Mouse (Mus musculus) adrenal gland, adult 2 months (tissue): Measurements from ENCODE around the gene Trim2. TPM values are rescaled to one million over a fixed set of nuclear protein-coding genes. Genes with fewer than 3 reads are reported as not detected.

Source experiments
- DNase-seq: peaks from one replicate; pipeline ENCODE4 v3.0.0; 2021
- polyA plus RNA-seq: library from polyadenylated mRNA; depleted of rRNA; stranded (reverse); fragments of >200 nt; gene quantifications from 2 replicates; pipeline ENCODE4 v1.2.3, GENCODE M21; 2012
- total RNA-seq, 2 experiments: library from RNA; stranded (reverse); gene quantifications; 2 replicates each; pipeline ENCODE4 v1.2.3; 2021

Trim2 gene
- total and polyA plus RNA-seq, 3 experiments, result 34.1 to 125 (median 115) TPM

GRCm38 (mm10) chr3:84257989-84258517 is 48.6 kb downstream of the Trim2 start:
- peak; percentile 54 for DNase-seq

DNA sequence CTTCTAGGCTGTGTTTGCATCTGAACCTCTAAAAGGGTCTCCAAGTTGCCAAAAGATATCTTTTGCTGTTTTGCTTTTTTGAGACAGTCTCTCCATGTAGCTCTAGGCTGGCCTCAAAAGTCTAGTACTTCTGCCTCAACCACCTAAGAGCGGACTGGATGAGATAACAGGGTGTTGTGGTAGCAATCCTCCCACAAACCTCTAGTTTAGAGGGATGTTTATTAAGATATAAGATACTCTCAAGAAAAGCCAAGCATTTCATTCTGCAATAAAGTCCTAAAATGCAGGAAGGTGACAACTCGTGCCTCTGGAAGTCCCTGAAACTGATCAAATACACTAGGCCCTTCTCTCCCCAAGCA is 52.2 kb downstream of the Trim2 start:
- DNase-seq, result no peak

DNA sequence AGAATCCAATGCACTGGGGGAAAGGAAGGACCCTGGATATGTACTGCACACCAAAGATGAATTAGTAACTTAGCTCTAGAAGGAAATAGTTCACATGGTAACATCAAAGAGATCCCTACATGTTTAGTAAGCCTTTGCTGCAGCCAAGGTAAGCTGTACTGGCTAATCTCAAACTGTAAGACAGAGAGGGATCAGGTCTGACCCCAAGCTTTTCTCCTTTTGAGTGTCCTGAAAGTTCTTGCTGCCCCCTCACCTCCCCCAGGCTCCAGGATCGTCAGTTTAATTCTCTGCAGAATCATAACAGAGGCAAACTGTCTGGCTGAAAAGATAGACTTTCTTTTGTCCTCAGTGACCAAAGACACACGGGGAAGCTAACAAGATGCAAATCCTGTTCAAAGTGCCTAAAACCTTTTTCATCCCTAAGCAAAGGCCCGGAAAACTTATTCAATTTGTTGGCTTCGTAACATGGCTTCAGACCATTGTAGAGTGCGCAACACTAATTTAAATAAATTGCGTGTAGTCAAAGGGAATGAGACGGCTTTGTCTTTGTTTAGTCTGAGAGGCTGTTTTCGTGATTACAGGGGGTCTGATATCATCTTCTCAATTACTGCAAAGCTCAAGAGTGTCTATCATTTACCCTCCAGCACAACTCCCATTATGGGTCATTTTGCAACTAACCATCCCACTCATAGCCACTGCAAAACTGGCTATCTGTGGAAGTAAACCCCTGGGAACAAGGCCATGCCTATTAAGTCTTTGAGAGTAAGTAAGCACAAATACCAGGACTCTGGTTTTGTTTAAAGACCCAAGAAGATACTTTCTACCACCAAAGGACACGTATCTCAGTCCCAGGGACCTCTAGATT is 52.8 kb downstream of the Trim2 start:
- no peak for DNase-seq

DNA sequence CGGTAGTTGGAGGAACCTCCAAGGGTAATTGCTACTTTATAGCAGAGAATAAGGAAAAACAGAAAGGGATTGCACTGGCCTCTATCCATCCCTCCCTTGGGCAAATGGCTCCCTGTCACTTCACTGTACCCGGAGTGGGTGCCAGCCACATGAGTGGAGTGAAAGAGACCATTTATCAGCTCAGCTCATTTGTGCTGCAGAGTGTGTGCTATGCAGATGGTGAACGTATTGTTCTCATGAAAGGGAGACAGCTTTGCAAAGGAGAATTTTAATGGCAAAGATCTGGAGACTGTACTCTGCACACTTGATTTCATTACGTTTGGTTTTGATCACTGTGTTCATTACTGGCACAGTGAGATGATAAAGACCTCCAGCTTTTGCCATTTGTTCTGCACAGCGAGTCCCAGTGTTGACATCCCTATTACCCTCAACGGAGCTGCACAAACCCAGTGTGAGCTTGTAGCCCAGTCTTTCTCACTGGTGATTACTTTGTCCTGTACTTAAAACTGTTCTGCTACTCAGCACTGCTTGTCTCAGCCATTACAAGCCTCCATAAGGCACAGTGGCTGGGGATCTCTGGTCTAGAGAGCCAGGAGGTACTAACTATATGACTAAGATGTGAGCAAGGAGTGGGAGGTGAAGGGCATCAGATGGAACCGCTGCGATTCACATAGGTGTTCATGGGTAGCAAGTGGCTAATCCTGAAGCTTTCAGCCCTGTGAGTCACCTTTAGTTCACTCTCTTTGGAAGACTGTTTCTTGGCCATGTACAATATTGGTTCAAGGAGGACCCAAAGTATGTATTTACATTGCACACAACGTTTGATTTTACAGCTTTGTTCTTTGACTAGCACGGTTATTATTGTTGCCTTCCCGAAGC is 53.7 kb downstream of the Trim2 start:
- DNase-seq, result no peak

DNA sequence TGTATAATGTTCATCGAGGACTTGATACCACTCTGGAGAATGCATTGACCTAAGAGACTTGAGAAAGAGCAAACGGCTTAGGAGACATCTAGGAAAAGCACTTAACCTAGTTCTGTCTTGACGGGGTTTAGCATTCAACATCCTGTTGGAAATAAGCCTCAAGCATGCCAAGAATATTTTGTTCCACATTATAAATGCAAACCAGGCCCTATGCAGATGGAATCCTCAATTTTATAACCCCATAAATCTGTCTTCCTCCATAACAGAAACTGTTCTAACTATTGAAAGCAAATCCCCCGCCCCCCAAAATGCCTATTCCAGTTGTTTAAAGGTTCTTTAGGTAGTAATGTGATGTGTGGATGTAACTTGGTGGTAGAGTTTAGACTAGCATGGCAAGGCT is 55.0 kb downstream of the Trim2 start:
- no peak for DNase-seq

- no peak for DNase-seq
Measured at GRCm38 (mm10) chr3:84250275-84250674, 56.4 kb downstream of the Trim2 start.

GRCm38 (mm10) chr3:84247789-84248188 is 58.9 kb downstream of the Trim2 start:
- DNase-seq, result no peak

GRCm38 (mm10) chr3:84246421-84246861 is 60.2 kb downstream of the Trim2 start:
- no peak for DNase-seq

- no peak for DNase-seq
Measured at GRCm38 (mm10) chr3:84243116-84243515, 63.6 kb downstream of the Trim2 start.

DNA sequence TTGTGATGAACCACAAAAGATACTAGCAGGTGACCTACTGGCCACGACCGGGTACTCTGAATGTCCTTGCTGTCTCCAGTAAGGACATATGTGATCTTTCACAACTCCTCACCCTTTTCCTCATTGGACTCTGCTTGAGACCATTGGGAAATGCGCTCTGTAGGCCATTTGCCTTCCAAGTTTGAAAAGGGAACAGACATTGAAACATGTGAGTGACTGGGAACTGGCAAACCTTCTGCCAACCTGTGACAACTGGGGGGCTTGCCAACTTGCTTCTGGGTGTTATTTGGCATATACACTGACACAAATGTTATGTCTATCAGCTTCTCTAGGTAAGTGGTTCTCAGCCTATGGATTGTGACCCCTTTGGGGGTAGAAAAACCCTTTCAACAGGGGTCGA is 64.2 kb downstream of the Trim2 start:
- peak; percentile 15 for DNase-seq

DNA sequence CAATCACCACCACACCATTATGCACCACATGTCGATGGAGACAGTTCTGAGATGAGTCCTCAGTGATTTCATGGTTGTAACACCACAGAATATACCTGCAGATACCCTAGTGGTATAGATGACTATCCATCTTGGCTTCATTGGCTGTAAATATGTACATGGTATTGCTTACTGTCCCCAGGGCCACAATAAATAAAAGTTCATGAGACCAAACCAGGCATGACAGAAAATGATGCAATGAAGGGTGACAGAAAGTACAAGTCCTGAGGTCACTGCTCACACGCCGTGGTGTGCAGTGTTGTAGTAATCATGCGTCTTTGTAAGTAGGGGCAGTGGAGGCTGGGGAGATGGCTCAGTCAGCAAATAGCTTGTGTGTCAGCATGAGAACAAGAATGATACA is 65.6 kb downstream of the Trim2 start:
- no peak for DNase-seq

DNA sequence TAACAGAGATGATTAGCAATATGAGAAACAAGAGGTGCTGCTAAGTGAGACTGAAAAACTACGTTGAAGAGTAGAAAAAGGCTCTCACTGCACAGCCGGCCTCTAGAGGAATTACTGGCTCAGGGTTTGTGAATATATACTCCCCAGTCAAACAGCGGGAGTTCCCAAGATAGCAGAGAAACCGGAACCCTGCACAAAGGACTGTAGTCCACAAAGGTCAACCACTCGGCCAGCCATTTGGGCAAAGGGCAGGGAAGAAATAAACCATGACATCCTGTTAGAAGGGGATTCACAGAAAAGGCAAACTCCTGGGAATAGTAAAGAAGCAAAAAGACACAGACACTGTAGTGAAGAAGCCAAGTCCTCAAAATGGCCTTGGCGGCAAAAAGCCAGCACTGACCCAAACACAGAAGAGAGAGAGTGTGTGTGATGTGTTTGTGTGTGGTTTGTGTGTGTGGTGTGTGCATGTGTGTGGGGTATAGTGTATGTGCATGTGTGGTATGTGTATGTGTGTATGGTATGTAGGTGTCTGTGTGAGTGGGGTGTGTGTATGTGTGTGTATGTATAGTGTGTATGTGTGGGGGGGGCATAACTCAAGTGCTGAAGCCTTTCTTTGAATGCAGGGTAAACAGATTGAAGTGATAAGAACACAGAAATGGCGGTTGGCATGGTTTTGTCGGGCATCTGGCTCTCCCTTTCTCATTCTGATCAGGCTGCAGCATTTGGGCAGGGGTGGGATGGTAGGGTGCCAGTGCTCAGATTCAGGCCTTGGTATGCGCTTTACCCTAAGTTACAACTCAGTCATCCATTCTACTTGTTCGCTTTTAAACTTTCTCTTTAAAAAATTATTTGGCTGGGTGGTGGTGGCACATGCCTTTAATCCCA is 71.0 kb downstream of the Trim2 start:
- no peak for DNase-seq

- DNase-seq, result no peak
Measured at GRCm38 (mm10) chr3:84234562-84234961, 72.1 kb downstream of the Trim2 start.

- no peak for DNase-seq
Measured at GRCm38 (mm10) chr3:84233663-84234415, 72.8 kb downstream of the Trim2 start.

DNA sequence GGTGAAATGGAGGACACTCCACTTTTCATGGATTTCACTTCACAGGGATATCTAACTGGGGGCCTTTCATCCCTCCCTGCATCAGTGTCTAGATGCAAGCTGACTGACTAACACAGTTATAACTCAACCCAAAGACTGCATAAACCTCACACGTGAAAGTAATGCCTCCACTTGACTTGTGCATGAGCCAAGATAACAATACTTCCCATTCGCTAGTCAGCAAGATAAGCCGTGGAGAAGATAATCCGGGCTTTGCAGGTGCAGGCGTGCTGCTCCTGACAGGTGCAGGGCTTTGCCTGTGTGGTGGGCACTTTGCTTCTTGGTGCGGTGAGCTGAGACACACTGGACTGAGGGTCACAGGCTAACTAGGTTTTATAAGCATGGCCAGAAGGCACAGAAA is 74.4 kb downstream of the Trim2 start:
- no peak for DNase-seq

DNA sequence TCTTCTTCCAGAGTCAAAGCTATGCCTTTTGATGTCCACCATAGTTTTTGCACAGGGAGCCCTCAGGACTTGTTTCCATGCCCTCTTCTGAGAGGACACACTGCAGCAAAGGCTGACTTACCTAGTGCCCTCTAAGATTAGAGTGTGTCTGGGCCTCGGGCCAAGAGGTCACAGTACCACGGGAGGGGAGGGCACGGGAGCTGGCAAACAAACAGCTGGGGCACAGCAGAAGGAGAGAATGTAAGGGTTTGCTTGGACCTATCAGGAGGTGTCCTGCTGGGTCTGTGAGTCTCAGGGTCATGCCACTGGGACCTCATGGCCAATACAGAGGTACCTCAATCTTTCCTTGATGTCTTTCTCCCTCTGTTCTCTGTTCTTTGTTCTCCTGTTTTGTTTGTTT is 75.7 kb downstream of the Trim2 start:
- peak; percentile 77 for DNase-seq

GRCm38 (mm10) chr3:84228911-84229310 is 77.8 kb downstream of the Trim2 start:
- DNase-seq, result no peak

GRCm38 (mm10) chr3:84228203-84228870 is 78.3 kb downstream of the Trim2 start:
- peak; percentile 68 for DNase-seq

DNA sequence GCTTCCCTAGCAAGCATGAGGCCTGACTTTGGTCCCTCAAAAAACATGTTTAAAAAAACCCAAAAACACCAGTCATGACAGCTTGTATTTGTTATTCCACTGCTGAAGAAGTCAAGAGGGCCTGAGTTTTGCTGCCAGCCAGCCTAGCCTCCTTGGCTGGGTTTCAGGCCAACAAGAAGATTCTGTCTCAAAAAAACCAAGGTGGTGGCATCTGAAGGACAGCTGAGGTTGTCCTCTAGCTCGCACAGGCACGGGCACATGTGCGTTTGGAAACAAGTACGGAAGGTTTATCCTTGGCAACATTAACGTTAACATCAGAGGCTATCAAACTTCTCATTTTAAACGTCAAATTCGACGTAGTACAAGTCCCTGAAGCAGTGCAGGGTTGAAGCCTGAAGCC is 79.0 kb downstream of the Trim2 start:
- DNase-seq, result peak; percentile 42

- no peak for DNase-seq
Measured at GRCm38 (mm10) chr3:84224982-84225381, 81.7 kb downstream of the Trim2 start.
